Mouse (Mus musculus) thymus, adult 2 months (tissue): ENCODE measurements around the gene Lamb3.

Experiments
- CTCF ChIP-seq: fragments of 200-500 bp; IDR thresholded peaks from 2 replicates; pipeline ENCODE4 v1.5.1; 2012; ENCODE audit warnings: mild to moderate bottlenecking, control low read depth, low read length, moderate library complexity, borderline replicate concordance; ENCODE audit not compliant: control insufficient read depth, poor library complexity, insufficient read depth; ENCODE audit errors: extremely low read depth
- POLR2A ChIP-seq: fragments of 200-500 bp; IDR thresholded peaks from 2 replicates; pipeline ENCODE4 v1.6.1; 2012; ENCODE audit warnings: mild to moderate bottlenecking, low read length, control low read depth, moderate library complexity; ENCODE audit not compliant: control insufficient read depth, poor library complexity, insufficient read depth; ENCODE audit errors: extremely low read depth

- TF ChIP-seq CTCF (peak; percentile 99), POLR2A (no peak)
These were observed 122.7 kb downstream of the Lamb3 start for GRCm38 (mm10) chr1:193330172-193330571.
